Mouse (Mus musculus) WW6 (cell line): Measurements from ENCODE around the gene Casp9.

Experiments used
- DNase-seq: peaks from one replicate; pipeline ENCODE4 v3.0.0-alpha.2; 2013; ENCODE audit warnings: low read depth, low spot score

The Casp9 gene

GRCm38 (mm10) chr4:141779828-141780227 is 13.6 kb upstream of the Casp9 start:
- DNase-seq, result no peak

DNA sequence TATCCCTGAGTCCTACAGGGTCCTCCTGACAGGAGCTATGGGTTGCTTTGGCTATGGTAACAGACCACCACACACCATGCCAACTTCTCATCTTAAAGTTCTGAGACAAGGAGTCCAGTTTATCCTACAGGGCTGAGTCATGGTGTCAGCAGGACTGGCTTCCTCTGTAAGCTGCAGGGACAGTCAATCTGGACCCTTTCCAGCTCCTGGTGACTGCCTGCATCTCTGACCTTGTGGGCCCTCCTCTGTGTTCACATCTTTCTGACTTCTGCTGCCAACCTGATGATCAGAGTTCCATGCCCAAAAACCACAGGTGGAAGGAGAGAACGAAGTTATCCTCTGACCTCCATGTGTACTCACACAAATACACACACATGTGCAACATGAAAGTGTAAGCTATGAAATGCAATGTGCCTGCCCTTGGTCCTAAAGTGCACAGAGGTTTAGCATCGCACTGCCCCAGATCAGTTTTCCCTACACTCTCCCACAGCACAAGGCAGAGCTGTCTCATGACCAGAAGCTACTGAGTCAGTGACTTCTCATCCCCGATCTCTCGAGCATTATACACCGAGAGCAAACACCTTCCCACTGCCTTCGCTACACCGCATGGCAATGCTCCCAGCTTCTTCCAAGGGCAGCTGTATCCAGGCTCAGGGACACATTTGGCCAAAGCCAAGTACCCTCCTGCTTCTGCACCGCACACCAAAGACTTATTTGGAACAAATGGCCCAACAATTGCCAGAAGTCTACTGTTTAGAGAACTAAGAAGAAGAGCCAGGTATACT is 12.0 kb upstream of the Casp9 start:
- DNase-seq, result no peak

- DNase-seq, result no peak
Observed at GRCm38 (mm10) chr4:141784835-141785234, 8.6 kb upstream of the Casp9 start.

DNA sequence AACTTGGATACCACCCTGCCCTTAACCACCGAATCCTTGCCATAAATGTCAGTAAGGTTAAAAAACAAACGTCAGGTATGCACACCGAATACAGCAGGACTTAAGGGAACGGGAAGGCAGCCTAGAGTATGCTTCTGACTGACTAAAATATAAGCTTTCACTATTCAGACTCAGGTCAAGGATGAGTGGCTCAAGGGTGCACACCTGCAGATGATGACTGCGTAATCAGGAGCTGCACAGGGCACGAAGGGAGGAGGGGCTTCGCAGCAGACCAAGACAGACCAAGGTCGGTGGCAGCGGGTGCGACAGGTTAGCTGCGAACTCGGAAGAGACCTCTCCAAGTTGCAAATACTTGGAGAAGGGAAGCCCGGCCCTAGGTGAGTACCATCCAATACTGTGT is 7.3 kb upstream of the Casp9 start:
- DNase-seq, result no peak

GRCm38 (mm10) chr4:141787046-141787445 is 6.4 kb upstream of the Casp9 start:
- no peak for DNase-seq

DNA sequence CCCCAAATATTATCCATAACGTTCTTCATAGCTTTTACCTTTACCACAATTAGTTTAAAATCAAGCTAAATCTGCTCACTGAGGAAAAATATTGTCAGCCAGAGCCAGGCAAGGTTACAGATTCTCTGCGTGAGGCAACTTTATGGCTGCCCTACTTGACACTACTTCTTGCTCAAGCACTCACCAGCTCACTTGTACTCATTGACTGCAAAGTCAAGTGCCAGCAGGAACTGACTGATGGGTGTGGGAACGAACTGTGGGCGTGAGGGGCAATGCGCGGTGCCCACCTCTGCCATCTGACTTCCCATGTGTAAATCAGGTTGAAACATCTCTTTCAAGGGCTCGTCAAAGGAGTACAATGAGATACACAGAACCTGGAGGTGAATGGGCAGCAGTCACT is 6.0 kb upstream of the Casp9 start:
- DNase-seq, result no peak

- no peak for DNase-seq
Observed at GRCm38 (mm10) chr4:141789564-141790218, 3.7 kb upstream of the Casp9 start.

- peak; percentile 98 for DNase-seq
Observed at GRCm38 (mm10) chr4:141790524-141790990, 2.9 kb upstream of the Casp9 start, which contains the start of gene Dnajc16. Gene Dnajc16, minus strand, starts transcription at chr4:141790931.

DNA sequence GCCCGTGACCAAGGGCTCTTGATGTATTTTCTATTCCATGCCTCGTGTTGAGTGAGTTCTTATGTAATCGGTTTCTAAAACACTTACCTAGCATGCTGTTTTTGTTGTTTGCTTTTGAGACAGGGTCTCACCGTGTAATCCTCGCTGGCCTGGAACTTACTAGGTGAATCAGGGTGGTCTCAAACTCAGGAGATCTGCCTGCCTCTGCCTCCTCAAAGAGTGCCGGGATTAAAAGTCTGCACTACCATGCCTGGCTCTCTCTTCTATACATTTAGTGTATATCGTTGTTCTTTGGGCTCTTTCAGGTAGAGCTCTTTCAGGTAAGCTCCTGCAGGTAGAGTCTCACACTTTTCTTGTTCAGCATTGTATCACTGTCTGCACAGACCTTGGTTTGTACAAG is 1.9 kb upstream of the Casp9 start:
- DNase-seq, result no peak

DNA sequence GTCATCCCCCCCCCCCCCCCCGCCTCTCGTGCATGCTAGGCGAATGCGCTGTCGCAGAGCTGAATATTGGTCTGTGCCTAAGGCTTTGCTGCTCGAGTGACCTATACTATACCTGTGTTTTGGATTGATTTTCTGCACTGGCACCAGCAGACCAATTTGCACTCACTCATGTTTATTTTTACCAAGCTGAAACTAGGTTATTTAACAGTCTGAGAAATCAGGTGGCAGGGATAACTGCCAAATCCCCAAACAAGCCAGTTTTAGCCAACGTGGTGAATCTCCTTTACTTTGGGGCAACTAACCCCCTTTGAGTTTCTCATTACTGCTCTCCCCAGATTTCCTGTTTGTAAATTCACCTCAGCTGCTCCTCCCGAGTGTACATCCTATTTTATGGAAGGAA is 1.5 kb upstream of the Casp9 start:
- no peak for DNase-seq

DNA sequence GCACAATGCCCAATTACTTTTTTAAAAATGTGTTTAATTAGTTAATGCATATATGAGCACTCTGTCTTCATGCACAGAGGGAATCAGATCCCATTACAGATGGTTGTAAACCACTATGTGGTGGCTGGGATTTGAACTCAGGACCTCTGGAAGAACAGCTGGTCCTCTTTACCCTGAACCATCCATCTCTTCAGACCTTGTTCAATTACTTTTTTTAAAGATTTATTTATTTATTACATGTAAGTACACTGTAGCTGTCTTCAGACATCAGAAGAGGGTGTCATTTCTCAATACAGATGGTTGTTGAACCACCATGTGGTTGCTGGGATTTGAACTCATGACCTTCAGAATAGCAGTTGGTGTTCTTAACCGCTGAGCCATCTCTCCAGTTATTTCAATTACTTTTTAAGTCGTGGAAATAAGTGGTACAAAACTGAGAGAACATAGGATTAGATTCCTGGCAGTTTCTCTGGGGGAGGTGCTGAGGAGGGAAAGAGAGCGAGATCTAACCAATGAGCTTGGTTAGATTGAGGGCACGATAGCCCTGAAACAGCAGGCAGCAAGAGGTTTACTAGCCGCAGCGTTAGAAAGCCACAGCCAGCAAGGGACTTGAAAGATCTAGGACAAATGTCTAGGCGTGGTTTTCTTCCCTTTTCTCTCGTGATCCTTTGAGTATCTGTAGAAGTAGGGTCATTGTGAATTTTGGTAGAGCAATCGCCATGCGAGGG is 694 bp upstream of the Casp9 start:
- DNase-seq, result no peak

DNA sequence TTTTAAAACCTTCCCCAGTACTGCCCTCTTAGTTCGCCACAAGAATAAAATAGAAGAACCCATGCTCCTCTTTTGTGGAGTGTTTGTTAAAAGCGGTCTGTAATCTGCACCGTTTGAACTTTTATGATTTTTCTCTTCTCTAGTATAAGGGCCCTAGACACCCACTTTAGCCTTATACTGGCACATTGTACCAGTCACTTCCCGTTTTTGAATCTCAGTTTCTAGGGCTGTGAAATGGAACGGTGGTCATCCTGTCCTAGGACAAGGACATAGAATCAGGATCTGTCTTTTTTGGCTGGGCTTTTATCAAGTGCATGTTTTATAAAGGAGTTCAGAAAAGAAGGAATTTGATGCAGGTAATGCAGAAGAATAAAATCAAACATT is 732 bp downstream of the Casp9 start:
- DNase-seq, result no peak

GRCm38 (mm10) chr4:141796356-141796755 is 2.9 kb downstream of the Casp9 start:
- no peak for DNase-seq

DNA sequence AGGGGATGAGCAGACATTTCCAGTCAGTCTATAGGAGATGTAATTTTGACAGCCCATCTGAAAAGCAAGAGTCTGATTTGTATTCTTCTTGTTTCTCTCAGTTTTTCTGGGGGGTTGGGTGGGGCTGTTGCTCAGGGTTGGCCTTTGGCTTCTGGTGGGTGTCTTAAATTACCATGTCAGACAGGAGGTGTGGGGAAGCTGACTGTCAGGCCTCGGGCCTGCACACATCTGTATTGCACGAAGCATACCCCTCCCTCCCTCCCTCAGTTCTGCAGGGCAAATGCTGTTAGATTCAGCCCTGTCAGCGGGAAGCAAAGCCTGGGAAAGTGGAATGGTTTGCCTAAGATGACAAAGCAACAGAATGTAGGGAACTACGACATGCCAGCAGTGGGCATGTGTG is 3.5 kb downstream of the Casp9 start:
- DNase-seq, result no peak

- DNase-seq, result no peak
Observed at GRCm38 (mm10) chr4:141797545-141797944, 4.1 kb downstream of the Casp9 start.

DNA sequence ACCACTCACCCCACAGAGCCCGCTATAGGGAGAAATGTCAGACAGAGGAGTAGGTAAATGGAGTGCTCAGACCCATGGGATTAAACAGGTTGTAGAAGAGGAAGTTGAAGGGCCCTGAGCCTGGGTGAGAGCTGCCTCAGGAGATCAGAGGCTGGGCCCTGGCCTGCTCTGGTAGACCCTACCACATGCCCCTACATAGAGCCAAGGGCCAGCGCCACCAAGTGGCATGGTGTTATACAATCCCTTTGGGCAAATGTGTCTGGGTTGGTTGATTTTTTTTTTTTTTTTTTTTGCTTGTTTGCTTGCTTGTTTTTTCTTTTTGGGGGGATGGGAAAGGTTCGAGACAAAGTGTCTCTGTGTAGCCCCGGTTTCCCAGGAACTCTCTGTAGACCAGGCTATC is 10.7 kb downstream of the Casp9 start:
- no peak for DNase-seq

GRCm38 (mm10) chr4:141805886-141806285 is 12.5 kb downstream of the Casp9 start:
- DNase-seq, result no peak

- no peak for DNase-seq
Observed at GRCm38 (mm10) chr4:141809850-141810464, 16.5 kb downstream of the Casp9 start.

DNA sequence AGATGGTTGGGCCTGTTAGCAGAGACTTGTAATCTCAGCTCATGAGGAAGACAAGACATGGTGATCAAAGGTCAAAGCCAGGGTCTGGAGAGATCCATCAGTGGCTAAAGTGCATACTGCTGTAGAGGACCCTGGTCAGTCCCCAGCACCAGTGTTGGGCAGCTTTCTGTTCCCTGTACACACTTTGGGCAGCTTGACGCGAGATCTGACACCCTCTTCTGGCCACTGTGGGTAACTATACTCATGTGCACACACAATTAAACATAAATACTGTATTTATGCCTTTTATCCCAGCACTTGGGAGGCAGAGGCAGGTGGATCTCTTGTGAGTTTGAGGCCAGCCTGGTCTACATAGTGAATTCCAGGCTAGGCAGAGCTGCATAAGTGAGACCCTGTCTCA is 17.6 kb downstream of the Casp9 start:
- DNase-seq, result no peak

- no peak for DNase-seq
Observed at GRCm38 (mm10) chr4:141811375-141811774, 18.0 kb downstream of the Casp9 start.

GRCm38 (mm10) chr4:141816267-141816666 is 22.9 kb downstream of the Casp9 start:
- no peak for DNase-seq
